33 mouse cellular contexts compared by ENCODE assay signal in genomic region chr13:60511101-60511500, GRCm38 (mm10).
"Had no signal": no experiment of that assay in that cellular context is flagged by ENCODE, and none has a peak within 500 bp of the region (broad histone marks: within the 10 kb centered on the region; RNA-seq: fewer than 3 reads in every experiment).

No protein-coding gene starts in this region.

- DNase-seq: heart, postnatal 10 days; heart, postnatal 14 days; heart, postnatal 36 days; heart, postnatal 4 days; kidney, adult 11 months; kidney, adult 18-20 months; kidney, adult 8-10 months; kidney, adult 9 months; kidney, postnatal 10 days; kidney, postnatal 14 days; kidney, postnatal 4 days; layer of hippocampus, adult 9-11 months; layer of hippocampus, postnatal 36 days had no signal

- H3K36me3 ChIP-seq: heart, embryonic 10.5 days; heart, embryonic 12.5 days; heart, embryonic 13.5 days; heart, embryonic 15.5 days; hindbrain, embryonic 10.5 days; hindbrain, embryonic 12.5 days; hindbrain, embryonic 13.5 days; hindbrain, embryonic 15.5 days; intestine, embryonic 15.5 days; kidney, embryonic 15.5 days had no signal

- H3K4me2 ChIP-seq: heart, embryonic 11.5 days; heart, embryonic 12.5 days; heart, embryonic 13.5 days; heart, embryonic 15.5 days; hindbrain, embryonic 12.5 days; hindbrain, embryonic 13.5 days; hindbrain, embryonic 14.5 days; hindbrain, embryonic 15.5 days; intestine, embryonic 15.5 days; kidney, embryonic 15.5 days had no signal

- H3K9ac ChIP-seq: heart, embryonic 12.5 days; heart, embryonic 13.5 days; heart, embryonic 15.5 days; hindbrain, embryonic 12.5 days; hindbrain, embryonic 13.5 days; hindbrain, embryonic 14.5 days; hindbrain, embryonic 15.5 days; intestine, embryonic 15.5 days; kidney, embryonic 15.5 days had no signal

- H3K4me3 ChIP-seq: heart, embryonic 10.5 days; heart, embryonic 12.5 days; heart, embryonic 13.5 days; heart, embryonic 15.5 days; hindbrain, embryonic 10.5 days; hindbrain, embryonic 12.5 days; hindbrain, embryonic 13.5 days; hindbrain, embryonic 15.5 days; intestine, embryonic 15.5 days; kidney, embryonic 15.5 days; layer of hippocampus, adult 2 months; left cerebral cortex, adult 2 months had no signal

- ATAC-seq: hindbrain, embryonic 16.5 days; hindbrain, postnatal 0 days; inflammation-experienced regulatory T-cells, adult 6 months; intestine, embryonic 15.5 days; intestine, embryonic 16.5 days; intestine, postnatal 0 days had no signal

- H3K4me1 ChIP-seq: heart, embryonic 10.5 days; heart, embryonic 12.5 days; heart, embryonic 13.5 days; heart, embryonic 15.5 days; hindbrain, embryonic 12.5 days; hindbrain, embryonic 13.5 days; hindbrain, embryonic 15.5 days; intestine, embryonic 15.5 days had no signal

- H3K27me3 ChIP-seq: heart, embryonic 12.5 days; heart, embryonic 13.5 days; heart, embryonic 15.5 days; hindbrain, embryonic 12.5 days; hindbrain, embryonic 15.5 days; intestine, embryonic 15.5 days; kidney, embryonic 15.5 days had no signal

- H3K27ac ChIP-seq: heart, embryonic 10.5 days; heart, embryonic 13.5 days; heart, embryonic 15.5 days; hindbrain, embryonic 10.5 days; hindbrain, embryonic 12.5 days; hindbrain, embryonic 13.5 days; hindbrain, embryonic 14.5 days; hindbrain, embryonic 15.5 days; hindbrain, postnatal 0 days; intestine, embryonic 15.5 days; kidney, embryonic 15.5 days; kidney, postnatal 0 days; layer of hippocampus, adult 2 months; left cerebral cortex, adult 2 months had no signal

- H3K9me3 ChIP-seq: heart, embryonic 10.5 days; heart, embryonic 12.5 days; heart, embryonic 13.5 days; heart, embryonic 15.5 days; hindbrain, embryonic 10.5 days; hindbrain, embryonic 12.5 days; hindbrain, embryonic 13.5 days; hindbrain, embryonic 15.5 days; intestine, embryonic 15.5 days; kidney, embryonic 15.5 days had no signal
